Mouse (Mus musculus): ENCODE measurements around the gene Cks1b.

DNA sequence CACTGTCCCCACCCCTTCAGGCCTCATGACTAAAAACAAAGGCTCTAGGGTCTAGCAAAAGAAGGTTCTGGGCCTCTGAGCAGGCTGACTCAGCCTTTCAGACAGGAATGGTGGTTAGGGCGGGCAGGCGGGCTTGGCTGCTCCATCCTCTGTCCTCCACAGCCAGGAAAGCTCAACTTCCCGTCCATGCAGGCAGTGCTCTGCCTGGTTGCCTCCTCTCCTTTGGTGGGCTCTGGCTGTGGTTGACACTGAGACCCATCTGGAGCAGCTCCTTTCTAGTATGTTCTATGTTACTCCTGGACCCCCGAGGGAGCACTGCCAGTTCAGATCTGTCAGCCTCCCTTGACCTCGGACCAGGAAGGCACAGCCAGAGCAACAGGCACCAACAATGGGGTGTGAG lies 15.5 kb downstream of the Cks1b start, which contains the start of gene Lenep:
- TF ChIP-seq POLR2A (IDR thresholded peaks at IDR 0.05; ENCODE audit: borderline replicate concordance, extremely low read depth, low read depth, low read length) (no peak), CTCF (IDR thresholded peaks at IDR 0.05; ENCODE audit: insufficient read depth, low read length) (no peak)
